Mouse (Mus musculus): ENCODE measurements at regions not wholly inside any gene's neighbourhood (a gene's known extent, or its start where the extent isn't known, plus 50 kb on each side); places are given as distances from the start of the nearest gene placed in this dataset.

- DNase-seq (ENCODE audit: low read depth, low spot score), result peak; percentile 34
Observed at GRCm38 (mm10) chr1:34738386-34739067, 104.3 kb downstream of the Fam168b start.

GRCm38 (mm10) chr1:34739621-34740020, 103.2 kb downstream of the Fam168b start:
- DNase-seq (ENCODE audit: low read depth, low spot score), result no peak

- DNase-seq (ENCODE audit: low read depth, low spot score), result no peak
Observed at GRCm38 (mm10) chr1:34740891-34741290, 102.0 kb downstream of the Fam168b start.

- DNase-seq (ENCODE audit: low read depth, low spot score), result no peak
Observed at GRCm38 (mm10) chr1:34742234-34742633, 100.6 kb downstream of the Fam168b start.

GRCm38 (mm10) chr1:34745881-34746280, 97.0 kb downstream of the Fam168b start:
- DNase-seq (ENCODE audit: low read depth, low spot score), result no peak

- DNase-seq (ENCODE audit: low read depth, low spot score), result peak; percentile 32
Observed at GRCm38 (mm10) chr1:34749161-34750040, 93.5 kb downstream of the Fam168b start.

GRCm38 (mm10) chr1:34750061-34751054, 92.5 kb downstream of the Fam168b start:
- no peak for DNase-seq (ENCODE audit: low read depth, low spot score)

- DNase-seq (ENCODE audit: low read depth, low spot score), result no peak
Observed at GRCm38 (mm10) chr1:34751128-34751527, 91.7 kb downstream of the Fam168b start.

GRCm38 (mm10) chr1:34753581-34753980, 89.3 kb downstream of the Fam168b start:
- no peak for DNase-seq (ENCODE audit: low read depth, low spot score)

- DNase-seq (ENCODE audit: low read depth, low spot score), result no peak
Observed at GRCm38 (mm10) chr1:34760547-34760946, 82.3 kb downstream of the Fam168b start.

- DNase-seq (ENCODE audit: low read depth, low spot score), result no peak
Observed at GRCm38 (mm10) chr1:34761436-34761835, 81.4 kb downstream of the Fam168b start.

- DNase-seq (ENCODE audit: low read depth, low spot score), result no peak
Observed at GRCm38 (mm10) chr1:34761870-34762269, 81.0 kb downstream of the Fam168b start.
